Mouse (Mus musculus) bone marrow macrophage, adult 2 months (primary cell): Measurements from ENCODE around the gene AC134908.4.

Source experiments
- CTCF ChIP-seq: IDR thresholded peaks from 2 replicates; pipeline ENCODE4 v1.5.1; 2012; ENCODE audit warnings: low read depth, mild to moderate bottlenecking, low read length, moderate library complexity
- POLR2A ChIP-seq: IDR thresholded peaks from 2 replicates; pipeline ENCODE4 v1.6.1; 2012; ENCODE audit warnings: mild to moderate bottlenecking, low read depth, low read length, borderline replicate concordance

DNA sequence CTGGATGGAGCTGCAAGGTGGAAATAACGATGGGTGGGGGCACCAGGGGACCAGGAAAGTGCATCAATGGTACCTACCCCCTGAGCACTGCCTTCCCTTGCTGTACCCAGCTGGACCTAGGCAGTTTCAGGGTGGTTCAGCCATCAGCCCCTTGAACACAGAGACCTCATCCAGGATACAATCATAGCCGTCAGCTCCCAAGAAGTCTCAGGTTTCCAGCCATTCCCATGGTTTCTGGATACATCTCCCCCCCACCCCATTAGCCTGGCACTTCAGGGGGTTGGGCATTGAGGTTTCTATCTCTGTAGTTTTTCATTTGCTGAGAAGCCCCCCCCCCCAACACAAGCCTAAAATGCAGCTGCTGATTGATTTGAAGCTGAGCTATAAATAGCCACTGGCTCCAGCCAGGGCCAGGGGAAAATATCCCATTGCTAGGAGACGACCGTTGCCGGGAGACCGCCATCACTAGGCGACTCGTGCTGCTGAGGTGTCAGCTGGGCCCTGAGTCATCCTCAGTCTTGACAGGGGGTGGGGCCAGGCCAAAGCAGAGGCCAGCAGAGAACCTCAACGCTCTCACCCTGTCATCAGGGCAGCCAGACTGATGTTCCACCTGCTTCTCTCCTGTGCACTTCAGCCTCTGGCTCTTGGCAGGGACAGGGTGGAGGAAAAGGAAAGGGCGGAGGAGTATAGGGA, 7.5 kb upstream of the AC134908.4 start:
- TF ChIP-seq CTCF = no peak
- no peak for TF ChIP-seq POLR2A
